26 mouse cellular contexts compared by ENCODE assay signal in the genomic region with DNA sequence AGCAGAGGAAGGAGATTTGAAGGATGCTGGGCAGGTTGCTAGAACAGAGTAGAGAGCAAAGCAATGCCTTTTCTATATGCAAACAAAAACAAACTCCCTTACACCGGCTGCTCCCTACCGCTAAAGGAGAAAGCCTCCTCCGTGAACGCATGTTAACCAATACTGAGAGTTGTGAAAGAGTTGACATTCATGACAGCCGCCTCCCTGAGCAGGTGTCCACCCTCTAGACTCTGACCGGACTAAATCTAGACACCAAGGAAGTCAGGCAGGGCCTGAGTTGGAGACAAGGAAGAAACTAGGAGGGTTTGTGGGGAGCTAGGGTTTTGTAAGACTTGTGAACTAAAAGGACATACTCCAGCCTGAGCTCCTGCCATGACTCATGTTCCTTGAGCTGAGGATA. TPM values are rescaled to one million over a fixed set of nuclear protein-coding genes. Genes with fewer than 3 reads are reported as not detected.
"Had no signal": no experiment of that assay in that cellular context is flagged by ENCODE, and none has a peak within 500 bp of the region (broad histone marks: within the 10 kb centered on the region; RNA-seq: fewer than 3 reads in every experiment).

No protein-coding gene starts in this region.

- H3K27ac ChIP-seq: kidney, postnatal 0 days; layer of hippocampus, adult 2 months; left cerebral cortex, adult 2 months; liver, embryonic 13.5 days; lung, embryonic 15.5 days; midbrain, embryonic 10.5 days; midbrain, embryonic 13.5 days; stomach, embryonic 15.5 days had no signal

- H3K36me3 ChIP-seq: liver, embryonic 13.5 days; lung, embryonic 15.5 days; midbrain, embryonic 10.5 days; midbrain, embryonic 13.5 days; stomach, embryonic 15.5 days had no signal

- H3K27me3 ChIP-seq: lung, embryonic 15.5 days; stomach, embryonic 15.5 days had no signal

- H3K9me3 ChIP-seq: liver, embryonic 13.5 days; lung, embryonic 15.5 days; megakaryocyte, embryonic 14.5 days; midbrain, embryonic 10.5 days; midbrain, embryonic 13.5 days; stomach, embryonic 15.5 days had no signal

- H3K4me3 ChIP-seq: layer of hippocampus, adult 2 months; left cerebral cortex, adult 2 months; liver, embryonic 13.5 days; lung, embryonic 15.5 days; megakaryocyte, embryonic 14.5 days; midbrain, embryonic 10.5 days; midbrain, embryonic 13.5 days; stomach, embryonic 15.5 days had no signal

- H3K9ac ChIP-seq: liver, embryonic 13.5 days; lung, embryonic 15.5 days; midbrain, embryonic 13.5 days; stomach, embryonic 15.5 days had no signal

- H3K4me1 ChIP-seq: lung, embryonic 15.5 days; midbrain, embryonic 10.5 days; midbrain, embryonic 13.5 days; stomach, embryonic 15.5 days had no signal

- H3K4me2 ChIP-seq: liver, embryonic 13.5 days; lung, embryonic 15.5 days; midbrain, embryonic 13.5 days; stomach, embryonic 15.5 days had no signal

- ATAC-seq: midbrain, embryonic 13.5 days; midbrain, embryonic 16.5 days had no signal

- DNase-seq: kidney, adult 2 months; kidney, postnatal 25 days; layer of hippocampus, postnatal 36 days; liver, embryonic 13.5 days; lung, postnatal 10 days; lung, postnatal 36 days; right cerebral cortex, adult 18-20 months; right cerebral cortex, postnatal 25 days; thymus, adult 18-20 months; thymus, postnatal 36 days had no signal

RNA-seq across cellular contexts. Expression of a gene that starts 0.3 kb away (rescaled TPM):
- total RNA-seq: layer of hippocampus, postnatal 10 days; left cerebral cortex, postnatal 10 days; left cerebral cortex, postnatal 36 days had no signal
- polyA plus RNA-seq: intestine, embryonic 14.5 days; kidney, embryonic 14.5 days; kidney, postnatal 0 days; midbrain, embryonic 10.5 days; midbrain, embryonic 13.5 days; midbrain, embryonic 16.5 days; neural tube, embryonic 11.5 days; neural tube, embryonic 14.5 days had no signal

RNA-seq across cellular contexts. Expression of a gene that starts 10.1 kb away (rescaled TPM):
- polyA plus RNA-seq: midbrain, embryonic 13.5 days had no signal

RNA-seq across cellular contexts. Expression of a gene that starts 16.9 kb away (rescaled TPM):
- total RNA-seq: layer of hippocampus, adult 2 months; layer of hippocampus, postnatal 10 days; layer of hippocampus, postnatal 36 days; left cerebral cortex, adult 2 months; left cerebral cortex, postnatal 10 days; left cerebral cortex, postnatal 36 days had no signal
- polyA plus RNA-seq: intestine, embryonic 14.5 days; liver, embryonic 13.5 days; neural tube, embryonic 11.5 days; neural tube, embryonic 14.5 days had no signal
